Mouse (Mus musculus): ENCODE data around the gene Ppp6r1. TPM values are rescaled to one million over a fixed set of nuclear protein-coding genes. Genes with fewer than 3 reads are reported as not detected.

The Ppp6r1 gene
- total and polyA plus RNA-seq, 2 experiments from 2014 or later = 8.3 to 99.1 TPM

- no peak for ATAC-seq
- H3K4me2 ChIP-seq (ENCODE audit: low read depth) = no peak overlapping the region
- H3K27me3 ChIP-seq (ENCODE audit: insufficient read depth, low read length) = no peaks in the 10 kb centered on the region
- no peak overlapping the region for H3K4me3 ChIP-seq (ENCODE audit: low read depth, low read length)
- no peaks in the 10 kb centered on the region for H3K4me1 ChIP-seq (ENCODE audit: insufficient read depth)
- no peaks in the 10 kb centered on the region for H3K9me3 ChIP-seq (ENCODE audit: low read length)
- TF ChIP-seq CTCF (IDR thresholded peaks at IDR 0.05; ENCODE audit: low read depth) = no peak
- no peak overlapping the region for H3K27ac ChIP-seq (ENCODE audit: low read depth, low read length)
- 95% methylated on average over 8 of the region's 8 CpGs for WGBS
- no peak overlapping the region for H3K9ac ChIP-seq
- peaks cover 61% of the 10 kb centered on the region for H3K36me3 ChIP-seq (ENCODE audit: insufficient read depth)
- DNase-seq = no peak
Observed at GRCm38 (mm10) chr7:4670655-4671255, 11.9 kb upstream of the Ppp6r1 start.

GRCm38 (mm10) chr7:4669156-4669555, 10.3 kb upstream of the Ppp6r1 start:
- TF ChIP-seq CTCF (IDR thresholded peaks at IDR 0.05; ENCODE audit: low read depth) = no peak
- H3K27ac ChIP-seq (ENCODE audit: low read depth, low read length) = no peak overlapping the region
- H3K4me3 ChIP-seq (ENCODE audit: low read depth, low read length) = no peak overlapping the region
- H3K27me3 ChIP-seq (ENCODE audit: insufficient read depth, low read length) = no peaks in the 10 kb centered on the region
- peaks cover 55% of the 10 kb centered on the region for H3K36me3 ChIP-seq (ENCODE audit: insufficient read depth)
- no peaks in the 10 kb centered on the region for H3K9me3 ChIP-seq (ENCODE audit: low read length)
- WGBS = 96% methylated on average over 9 of the region's 9 CpGs
- no peaks in the 10 kb centered on the region for H3K4me1 ChIP-seq (ENCODE audit: insufficient read depth)
- no peak overlapping the region for H3K9ac ChIP-seq
- ATAC-seq (no peak), DNase-seq (no peak)
- H3K4me2 ChIP-seq (ENCODE audit: low read depth) = no peak overlapping the region

GRCm38 (mm10) chr7:4668506-4668905, 9.7 kb upstream of the Ppp6r1 start:
- TF ChIP-seq CTCF (IDR thresholded peaks at IDR 0.05; ENCODE audit: low read depth) = no peak

GRCm38 (mm10) chr7:4666871-4667270, 8.1 kb upstream of the Ppp6r1 start:
- H3K9ac ChIP-seq = no peak overlapping the region
- H3K27me3 ChIP-seq (ENCODE audit: insufficient read depth, low read length) = no peaks in the 10 kb centered on the region
- H3K4me1 ChIP-seq (ENCODE audit: insufficient read depth) = no peaks in the 10 kb centered on the region
- no peak overlapping the region for H3K4me3 ChIP-seq (ENCODE audit: low read depth, low read length)
- no peak for TF ChIP-seq CTCF (IDR thresholded peaks at IDR 0.05; ENCODE audit: low read depth)
- H3K9me3 ChIP-seq (ENCODE audit: low read length) = no peaks in the 10 kb centered on the region
- H3K4me2 ChIP-seq (ENCODE audit: low read depth) = no peak overlapping the region
- H3K27ac ChIP-seq (ENCODE audit: low read depth, low read length) = no peak overlapping the region
- DNase-seq (no peak), ATAC-seq (no peak)
- H3K36me3 ChIP-seq (ENCODE audit: insufficient read depth) = peaks cover 60% of the 10 kb centered on the region
- WGBS = 96% methylated on average over 5 of the region's 5 CpGs

More at GRCm38 (mm10) chr7:4668506-4668905, 9.7 kb upstream of the Ppp6r1 start:
- Histone ChIP-seq H3K9ac (no peak overlapping the region), H3K4me1 (ENCODE audit: insufficient read depth) (no peaks in the 10 kb centered on the region), H3K36me3 (ENCODE audit: insufficient read depth) (peaks cover 55% of the 10 kb centered on the region), H3K27me3 (ENCODE audit: insufficient read depth, low read length) (no peaks in the 10 kb centered on the region), H3K4me3 (ENCODE audit: low read depth, low read length) (no peak overlapping the region), H3K9me3 (ENCODE audit: low read length) (no peaks in the 10 kb centered on the region), H3K4me2 (ENCODE audit: low read depth) (no peak overlapping the region), H3K27ac (ENCODE audit: low read depth, low read length) (no peak overlapping the region)
- no peak for DNase-seq
- 97% methylated on average over 8 of the region's 8 CpGs for WGBS
- ATAC-seq = no peak

GRCm38 (mm10) chr7:4663742-4664141, 4.9 kb upstream of the Ppp6r1 start:
- Histone ChIP-seq H3K4me2 (ENCODE audit: low read depth) (no peak overlapping the region), H3K9me3 (ENCODE audit: low read length) (no peaks in the 10 kb centered on the region), H3K36me3 (ENCODE audit: insufficient read depth) (peaks cover 45% of the 10 kb centered on the region), H3K4me3 (ENCODE audit: low read depth, low read length) (no peak overlapping the region), H3K27ac (ENCODE audit: low read depth, low read length) (no peak overlapping the region), H3K9ac (no peak overlapping the region), H3K27me3 (ENCODE audit: insufficient read depth, low read length) (no peaks in the 10 kb centered on the region), H3K4me1 (ENCODE audit: insufficient read depth) (peaks cover 9% of the 10 kb centered on the region; the same call in 1 of the 2 replicates)
- WGBS = 90% methylated on average over 2 of the region's 2 CpGs
- no peak for TF ChIP-seq CTCF (IDR thresholded peaks at IDR 0.05; ENCODE audit: low read depth)
- no peak for ATAC-seq
- no peak for DNase-seq

- no peaks in the 10 kb centered on the region for H3K27me3 ChIP-seq (ENCODE audit: insufficient read depth, low read length)
- H3K4me3 ChIP-seq (ENCODE audit: low read depth, low read length) = no peak overlapping the region
- no peak overlapping the region for H3K27ac ChIP-seq (ENCODE audit: low read depth, low read length)
- H3K4me2 ChIP-seq (ENCODE audit: low read depth) = no peak overlapping the region
- peaks cover 9% of the 10 kb centered on the region; the same call in 1 of the 2 replicates for H3K4me1 ChIP-seq (ENCODE audit: insufficient read depth)
- 77% methylated on average over 8 of the region's 8 CpGs for WGBS
- ATAC-seq = no peak
- H3K36me3 ChIP-seq (ENCODE audit: insufficient read depth) = peaks cover 40% of the 10 kb centered on the region
- H3K9ac ChIP-seq = no peak overlapping the region
- TF ChIP-seq CTCF (IDR thresholded peaks at IDR 0.05; ENCODE audit: low read depth) = no peak
- no peak for DNase-seq
- H3K9me3 ChIP-seq (ENCODE audit: low read length) = no peaks in the 10 kb centered on the region
Observed at GRCm38 (mm10) chr7:4663179-4663578, 4.4 kb upstream of the Ppp6r1 start.

GRCm38 (mm10) chr7:4659911-4660443, 1.2 kb upstream of the Ppp6r1 start:
- Histone ChIP-seq H3K4me2 (ENCODE audit: low read depth) (peak overlapping the region; percentile 90), H3K9me3 (ENCODE audit: low read length) (no peaks in the 10 kb centered on the region), H3K9ac (peak overlapping the region; percentile 90), H3K4me3 (ENCODE audit: low read depth, low read length) (peak overlapping the region; percentile 82), H3K36me3 (ENCODE audit: insufficient read depth) (peaks cover 23% of the 10 kb centered on the region), H3K4me1 (ENCODE audit: insufficient read depth) (peaks cover 18% of the 10 kb centered on the region), H3K27ac (ENCODE audit: low read depth, low read length) (peak overlapping the region; percentile 94), H3K27me3 (ENCODE audit: insufficient read depth, low read length) (no peaks in the 10 kb centered on the region)
- no peak for ATAC-seq
- peak; percentile 51 for DNase-seq
- WGBS = 34% methylated on average over 3 of the region's 3 CpGs
- TF ChIP-seq CTCF (IDR thresholded peaks at IDR 0.05; ENCODE audit: low read depth) = no peak
